Mouse (Mus musculus): ENCODE results near the gene Acsl5.

- TF ChIP-seq EP300 (optimal IDR thresholded peaks at IDR 0.05) (no peak), CTCF (IDR thresholded peaks at IDR 0.05; ENCODE audit: low read depth) (no peak)
Measured at GRCm38 (mm10) chr19:55216876-55217275, 34.9 kb upstream of the Acsl5 start.
